Mouse (Mus musculus) limb, embryonic 15.5 days (tissue): ENCODE data around the gene Pum1. TPM values are rescaled to one million over a fixed set of nuclear protein-coding genes. Genes with fewer than 3 reads are reported as not detected.

Source experiments
- polyA plus RNA-seq: library from polyadenylated mRNA; unstranded; fragments of >200 nt; fragmentation: Nextera tagmentation; extraction: Ambion mirVana; gene quantifications from 2 replicates; pipeline ENCODE4 v1.2.1, GENCODE M21; 2015

Pum1 gene
- polyA plus RNA-seq, 1 experiment from 2014 or later = 79.4 TPM

Other genes with a start within 250 kb of the Pum1 start
- 0.79 and 0.97 TPM in 2 replicates for gene Nkain1, start 89.1 kb upstream of the Pum1 start, polyA plus RNA-seq
- 34.9 and 39.4 TPM in 2 replicates for gene Sdc3, start 129.2 kb downstream of the Pum1 start, polyA plus RNA-seq
- gene Laptm5, start 249.8 kb downstream of the Pum1 start, polyA plus RNA-seq = 59.7 and 67.1 TPM in 2 replicates